Mouse (Mus musculus) C2C12 (cell line): ENCODE measurements at regions not wholly inside any gene's neighbourhood (a gene's known extent, or its start where the extent isn't known, plus 50 kb on each side); places are given as distances from the start of the nearest gene placed in this dataset.

ENCODE experiments used
- CTCF ChIP-seq: IDR thresholded peaks from one replicate; pipeline ENCODE4 v1.5.1; 2011; ENCODE audit not compliant: control insufficient read depth, insufficient read depth, insufficient read length
- MAX ChIP-seq: IDR thresholded peaks from one replicate; pipeline ENCODE4 v1.6.1; 2011; ENCODE audit warnings: mild to moderate bottlenecking, control low read depth
- MYOG ChIP-seq: IDR thresholded peaks from one replicate; pipeline ENCODE4 v1.6.1; 2011; ENCODE audit not compliant: control insufficient read depth, insufficient read length; ENCODE audit errors: extremely low read depth

- TF ChIP-seq CTCF (no peak), MAX (no peak), MYOG (no peak)
Observed at GRCm38 (mm10) chr1:72032214-72032613, 179.9 kb downstream of the Mreg start.
